Mouse (Mus musculus) layer of hippocampus, adult 9-11 months (tissue): ENCODE results near the gene Poll.

Experiments
- DNase-seq: peaks from one replicate; pipeline ENCODE4 v3.0.0; 2022

The Poll gene

GRCm38 (mm10) chr19:45533617-45534016 lies 26.7 kb downstream of the Poll start:
- no peak for DNase-seq

DNA sequence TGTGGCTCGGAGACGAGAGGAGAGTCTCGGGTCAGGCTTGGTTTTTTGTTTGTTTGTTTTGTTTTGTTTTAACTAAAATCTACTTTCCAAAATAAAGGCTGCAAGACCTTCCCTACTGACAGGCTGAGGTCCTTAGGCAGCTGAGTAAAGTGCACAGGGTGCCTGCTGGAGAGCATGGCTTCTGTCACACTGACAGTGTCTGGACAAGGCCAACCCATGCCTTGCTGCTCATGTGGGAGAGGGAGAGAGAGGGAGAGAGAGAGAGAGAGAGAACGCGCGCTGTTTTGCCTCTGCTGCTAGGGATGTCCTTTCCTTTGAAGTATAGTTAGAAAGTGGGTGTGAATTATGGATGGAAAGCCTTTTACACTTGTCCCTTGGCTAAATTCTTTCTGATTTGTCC lies 28.8 kb downstream of the Poll start:
- no peak for DNase-seq

- no peak for DNase-seq
Measured at GRCm38 (mm10) chr19:45530200-45530995, 29.9 kb downstream of the Poll start.

DNA sequence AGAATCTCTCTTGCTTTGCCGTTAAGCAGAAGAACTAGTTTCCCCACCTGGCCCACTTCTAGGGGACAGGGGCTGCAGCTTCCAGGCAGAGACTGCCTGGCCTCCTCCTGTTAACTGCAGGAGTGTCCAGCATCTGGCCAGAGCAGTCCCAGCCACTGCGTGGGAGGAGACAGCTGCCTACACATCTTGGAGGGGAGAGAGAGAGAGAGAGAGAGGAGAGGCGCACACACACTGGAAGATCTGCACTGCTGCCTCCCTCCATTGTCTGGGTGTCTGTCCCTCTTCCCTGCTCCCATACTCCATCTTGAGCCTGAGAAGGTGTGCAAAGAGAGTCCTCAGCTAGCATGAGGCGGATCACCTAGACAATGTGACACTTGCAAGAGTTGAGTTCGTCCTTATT lies 31.0 kb downstream of the Poll start:
- no peak for DNase-seq

GRCm38 (mm10) chr19:45527931-45528534 lies 32.3 kb downstream of the Poll start:
- DNase-seq, result no peak

DNA sequence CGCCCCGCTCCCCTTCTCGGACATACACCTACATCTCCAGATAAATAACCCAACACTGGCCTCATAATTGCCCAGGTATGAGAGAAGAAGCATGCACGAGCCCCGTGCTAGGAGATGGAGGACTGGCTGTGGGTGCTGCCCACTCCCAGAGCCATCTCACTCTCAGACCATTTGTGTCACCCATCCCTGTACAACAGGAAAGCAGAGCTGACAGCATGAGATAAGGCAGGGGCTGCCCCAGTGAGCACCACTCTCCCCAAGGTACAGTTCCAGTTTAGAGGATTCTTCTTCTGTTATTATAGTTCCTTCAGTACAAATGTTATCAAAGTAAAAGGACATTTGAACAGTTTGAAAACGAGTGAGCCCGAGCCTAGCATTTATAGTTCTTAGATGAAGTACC lies 32.9 kb downstream of the Poll start:
- no peak for DNase-seq

GRCm38 (mm10) chr19:45516264-45516663 lies 44.1 kb downstream of the Poll start:
- DNase-seq, result no peak

- no peak for DNase-seq
Measured at GRCm38 (mm10) chr19:45515341-45515740, 45.0 kb downstream of the Poll start.

DNA sequence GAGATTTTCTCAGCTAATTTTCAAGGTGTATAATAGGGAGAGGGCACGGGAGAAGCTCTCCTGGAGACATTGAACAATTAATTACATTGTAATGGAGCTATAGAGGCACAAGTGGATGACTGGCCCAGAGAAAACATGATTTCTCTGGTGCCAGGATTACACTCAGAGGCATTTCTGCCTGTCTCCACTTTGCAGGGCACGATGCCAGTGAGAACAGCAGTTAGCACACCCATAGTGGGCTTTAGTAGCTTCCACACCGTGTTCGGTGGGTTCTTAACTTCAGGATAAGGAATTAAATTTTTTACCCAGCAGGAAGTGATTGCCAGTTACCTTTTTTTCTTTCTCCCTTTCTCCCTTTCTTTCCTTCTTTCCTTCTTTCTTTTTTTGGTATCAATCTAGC lies 48.9 kb downstream of the Poll start:
- DNase-seq, result no peak

DNA sequence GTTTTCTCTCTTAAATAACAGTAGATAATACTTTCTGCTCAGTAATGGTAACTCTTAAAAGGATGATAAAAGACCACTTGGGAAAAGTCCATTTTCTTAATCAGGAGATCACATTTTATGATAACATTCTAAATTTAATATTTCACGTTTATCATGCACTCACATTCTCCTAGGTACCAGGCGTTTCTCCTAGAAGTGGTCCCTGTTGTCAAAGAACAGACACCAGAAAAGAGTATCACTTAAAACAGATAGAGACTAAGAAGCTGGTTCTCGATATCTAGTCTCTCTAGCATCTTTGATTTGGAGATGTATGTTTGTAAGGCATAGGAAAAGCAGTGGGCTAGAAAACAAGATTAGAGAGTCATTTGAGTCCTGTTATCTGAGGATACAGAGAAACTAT lies 49.7 kb downstream of the Poll start:
- DNase-seq, result no peak

GRCm38 (mm10) chr19:45507531-45507930 lies 52.8 kb downstream of the Poll start:
- peak; percentile 71 for DNase-seq

- no peak for DNase-seq
Measured at GRCm38 (mm10) chr19:45505446-45505845, 54.9 kb downstream of the Poll start.
